In genomic region chr4:96522256-96522655, GRCm38 (mm10) we compare ENCODE assay signal across 35 mouse cellular contexts. TPM values are rescaled to one million over a fixed set of nuclear protein-coding genes. Genes with fewer than 3 reads are reported as not detected.
DNase-seq lines count a peak whose midpoint lies in the region; ATAC-seq lines count a peak whose summit lies in the region.
"Had no signal": no experiment of that assay in that cellular context is flagged by ENCODE, and none has a peak within 500 bp of the region (broad histone marks: within the 10 kb centered on the region; RNA-seq: fewer than 3 reads in every experiment).

No protein-coding gene starts in this region.

- H3K4me3 ChIP-seq in kidney, embryonic 15.5 days (replicated peaks), result no peak overlapping the region
- H3K4me3 ChIP-seq: forebrain, embryonic 13.5 days; heart, embryonic 15.5 days; layer of hippocampus, adult 2 months; limb, embryonic 12.5 days; liver, embryonic 13.5 days; midbrain, embryonic 13.5 days had no signal

- H3K4me1 ChIP-seq in kidney, embryonic 15.5 days, result no peaks in the 10 kb centered on the region
- H3K4me1 ChIP-seq: forebrain, embryonic 13.5 days; heart, embryonic 15.5 days; limb, embryonic 12.5 days; liver, embryonic 13.5 days; midbrain, embryonic 13.5 days had no signal

- intact Hi-C loops in left cerebral cortex, postnatal 25 days (cut with DNase I), result loop anchor here (5.0 kb wide), 1 partner anchor 250 kb away; no protein-coding TSS in a partner anchor

- H3K9ac ChIP-seq in kidney, embryonic 15.5 days, result no peak overlapping the region
- H3K9ac ChIP-seq: forebrain, embryonic 13.5 days; heart, embryonic 15.5 days; hindbrain, embryonic 14.5 days; limb, embryonic 12.5 days; liver, embryonic 13.5 days; midbrain, embryonic 13.5 days had no signal

- H3K27ac ChIP-seq in kidney, embryonic 15.5 days, result no peak overlapping the region
- H3K27ac ChIP-seq: forebrain, embryonic 13.5 days; heart, embryonic 15.5 days; hindbrain, embryonic 14.5 days; kidney, postnatal 0 days; layer of hippocampus, adult 2 months; limb, embryonic 12.5 days; liver, embryonic 13.5 days; midbrain, embryonic 13.5 days had no signal

- WGBS in kidney, embryonic 15.5 days, result 71% methylated on average over 2 of the region's 2 CpGs

- peaks cover 4% of the 10 kb centered on the region; the same call in 1 of the 2 replicates for H3K36me3 ChIP-seq in kidney, embryonic 15.5 days
- H3K36me3 ChIP-seq: G1E; liver, embryonic 13.5 days; midbrain, embryonic 13.5 days had no signal

- no peaks in the 10 kb centered on the region for H3K27me3 ChIP-seq in kidney, embryonic 15.5 days
- H3K27me3 ChIP-seq: CH12.LX; forebrain, embryonic 13.5 days; heart, embryonic 15.5 days; limb, embryonic 12.5 days; liver, embryonic 13.5 days; midbrain, embryonic 13.5 days; Patski had no signal

- ATAC-seq in kidney, embryonic 15.5 days (replicated peaks; ENCODE audit: low FRiP score), result no peak
- ATAC-seq: forebrain, embryonic 13.5 days; inflammation-experienced regulatory T-cells, adult 6 months; midbrain, embryonic 13.5 days; Patski had no signal

- H3K4me2 ChIP-seq in kidney, embryonic 15.5 days, result no peak overlapping the region
- H3K4me2 ChIP-seq: forebrain, embryonic 13.5 days; heart, embryonic 15.5 days; hindbrain, embryonic 14.5 days; limb, embryonic 12.5 days; liver, embryonic 13.5 days; midbrain, embryonic 13.5 days had no signal

- no peaks in the 10 kb centered on the region for H3K9me3 ChIP-seq in kidney, embryonic 15.5 days (replicated peaks)
- H3K9me3 ChIP-seq: forebrain, embryonic 13.5 days; G1E; heart, embryonic 15.5 days; limb, embryonic 12.5 days; liver, embryonic 13.5 days; midbrain, embryonic 13.5 days had no signal

- peak; percentile 1 to 5 for DNase-seq in heart, adult 9 months (ENCODE audit: low spot score in 2 of 2)
- DNase-seq in heart, adult 8-10 months (ENCODE audit: low spot score), result no peak
- DNase-seq in kidney, postnatal 36 days, result peak; percentile 5 to 15
- peak; percentile 29 for DNase-seq in adrenal gland, postnatal 14 days
- no peak for DNase-seq in cerebellum, adult 8-10 months
- DNase-seq in left cerebral cortex, postnatal 25 days (ENCODE audit: low spot score in 2 of 2), result no peak
- DNase-seq: B cell, adult 2 months; cerebellum, adult 2 months; cerebellum, postnatal 36 days; embryo, embryonic 11 days; heart, postnatal 4 days; layer of hippocampus, postnatal 36 days; liver, embryonic 13.5 days; lung, adult 2 months; right cerebral cortex, postnatal 14 days; thymus, postnatal 14 days had no signal

RNA-seq across cellular contexts. Expression of gene Cyp2j8, which starts 15.1 kb away (rescaled TPM):
- total RNA-seq in heart, adult 8-10 months (2022), result not detected
- polyA plus RNA-seq in kidney, embryonic 15.5 days (2015; fragmentation: Nextera tagmentation; extraction: Ambion mirVana), result not detected in 2 replicates
- not detected in 2 replicates for total RNA-seq in adrenal gland, postnatal 14 days (2021)
- not detected for total RNA-seq in left cerebral cortex, postnatal 25 days (2021)
- total RNA-seq: CH12.LX; G1E; gastrocnemius, adult 18-20 months; gastrocnemius, postnatal 4 days; heart, postnatal 4 days; left cerebral cortex, postnatal 10 days; megakaryocyte, adult 5-6 weeks; monocyte, adult 5-6 weeks; neutrophil, adult 5-6 weeks had no signal
- polyA plus RNA-seq: embryonic facial prominence, embryonic 14.5 days; forebrain, embryonic 13.5 days; G1E; heart, embryonic 15.5 days; hindbrain, embryonic 14.5 days; inflammation-experienced regulatory T-cells, adult 6 months; limb, embryonic 12.5 days; liver, embryonic 13.5 days; lung, adult 2 months; midbrain, embryonic 13.5 days; Patski had no signal

RNA-seq across cellular contexts. Expression of gene Cyp2j6, which starts 31.2 kb away (rescaled TPM):
- 1 to 10 TPM; 2.4 to 3.9 (median 3.1) TPM for total RNA-seq in heart, adult 8-10 months (2022)
- polyA plus RNA-seq in kidney, embryonic 15.5 days (2015; fragmentation: Nextera tagmentation; extraction: Ambion mirVana), result 12.6 and 13.4 TPM in 2 replicates
- total RNA-seq in adrenal gland, postnatal 14 days (2021), result 6.7 and 7.7 TPM in 2 replicates
- total RNA-seq in left cerebral cortex, postnatal 25 days (2021), result 10 to 100 TPM; 14.9 to 15.3 TPM
- total RNA-seq: CH12.LX; monocyte, adult 5-6 weeks; neutrophil, adult 5-6 weeks had no signal
- polyA plus RNA-seq: G1E; inflammation-experienced regulatory T-cells, adult 6 months had no signal

Comparison
In these comparisons a context has a peak if more than half of its experiments do, and no peak if none do; other contexts are left out.
1. DNase-seq: peak in heart, adult 9 months (2 of 2), kidney, postnatal 36 days (2 of 2) and adrenal gland, postnatal 14 days (single experiment); none in heart, adult 8-10 months (single experiment), cerebellum, adult 8-10 months (single experiment) and left cerebral cortex, postnatal 25 days (0 of 2).